Comparison of ENCODE assay signal across 8 mouse cellular contexts in genomic region chr5:36484171-36484990, GRCm38 (mm10). TPM values are rescaled to one million over a fixed set of nuclear protein-coding genes. Genes with fewer than 3 reads are reported as not detected.
DNase-seq lines count a peak whose midpoint lies in the region; ATAC-seq and TF ChIP-seq lines count a peak whose summit lies in the region.

Gene Tada2b (minus strand): TSS chr5:36484285.
Gene Ccdc96 (plus strand): TSS chr5:36484588.

- H3K27ac ChIP-seq in bone marrow, adult 2 months (ENCODE audit: control insufficient read depth, insufficient read depth, low read depth, low read length, poor library complexity): peak within 1 kb of the TSS; percentile 83
- H3K27ac ChIP-seq in embryonic facial prominence, embryonic 15.5 days (replicated peaks): peak within 1 kb of the TSS; percentile 69; the same call in 1 of the 2 replicates
- H3K27ac ChIP-seq in limb, embryonic 14.5 days (replicated peaks; ENCODE audit: low read depth, low read length): 0 out of 2 replicates have a peak within 1 kb of the TSS, but pooled peaks have one; percentile 39
- peak within 1 kb of the TSS; percentile 91 for H3K27ac ChIP-seq in midbrain, postnatal 0 days (ENCODE audit: low read depth, low read length)

- 6% methylated on average over 97 of the region's 97 CpGs for WGBS in bone marrow, adult 2 months
- WGBS in embryonic facial prominence, embryonic 15.5 days: under 1% methylated on average over 93 of the region's 97 CpGs
- under 1% methylated on average over 66 of the region's 97 CpGs for WGBS in limb, embryonic 14.5 days
- under 1% methylated on average over 68 of the region's 97 CpGs for WGBS in midbrain, postnatal 0 days

- peak within 1 kb of the TSS; percentile 98 for H3K4me2 ChIP-seq in embryonic facial prominence, embryonic 15.5 days (replicated peaks)
- peak within 1 kb of the TSS; percentile 91 for H3K4me2 ChIP-seq in limb, embryonic 14.5 days (replicated peaks; ENCODE audit: low read depth, low read length, severe bottlenecking)
- H3K4me2 ChIP-seq in midbrain, postnatal 0 days (ENCODE audit: low read depth, low read length, poor library complexity, severe bottlenecking): peak within 1 kb of the TSS; percentile 97

- DNase-seq in 416B (ENCODE audit: low read depth): peak; percentile 98
- DNase-seq in heart, adult 8-10 months (ENCODE audit: low spot score): peak; percentile 96
- peak; percentile 99 for DNase-seq in kidney, adult 9 months
- peak; percentile 99 for DNase-seq in limb, embryonic 14.5 days (ENCODE audit: low spot score)
- peak; percentile 99 for DNase-seq in midbrain, postnatal 0 days (ENCODE audit: low spot score)
- peak; percentile 94 to 96 for DNase-seq in spleen, postnatal 14 days (ENCODE audit: low spot score in 2 of 2)

- H3K4me3 ChIP-seq in bone marrow, adult 2 months (replicated peaks; ENCODE audit: control insufficient read depth, low read depth, low read length): peak within 1 kb of the TSS; percentile 83
- H3K4me3 ChIP-seq in embryonic facial prominence, embryonic 15.5 days (replicated peaks): peak within 1 kb of the TSS; percentile 92
- H3K4me3 ChIP-seq in limb, embryonic 14.5 days (replicated peaks; ENCODE audit: low read length): peak within 1 kb of the TSS; percentile 89
- peak within 1 kb of the TSS; percentile 50 for H3K4me3 ChIP-seq in midbrain, postnatal 0 days (ENCODE audit: low read depth, low read length)

- no peaks in the 10 kb centered on the region for H3K36me3 ChIP-seq in embryonic facial prominence, embryonic 15.5 days
- no peaks in the 10 kb centered on the region for H3K36me3 ChIP-seq in limb, embryonic 14.5 days (ENCODE audit: control insufficient read depth, insufficient read depth, low read length)
- 0 out of 2 replicates have a peak, but pooled peaks cover 4% of the 10 kb centered on the region for H3K36me3 ChIP-seq in midbrain, postnatal 0 days (ENCODE audit: insufficient read depth, low read length)

- TF ChIP-seq POLR2A in bone marrow, adult 2 months (IDR thresholded peaks at IDR 0.05; ENCODE audit: borderline replicate concordance, control insufficient read depth, low read depth, low read length): peak; percentile 40; the same call in 1 of the 2 replicates
- no peak for TF ChIP-seq POLR2A in limb, embryonic 14.5 days (IDR thresholded peaks at IDR 0.05; ENCODE audit: borderline replicate concordance, extremely low read depth, insufficient read depth, insufficient read length)

- peaks cover 16% of the 10 kb centered on the region for H3K4me1 ChIP-seq in bone marrow, adult 2 months (ENCODE audit: control insufficient read depth, insufficient read depth, low read length)
- H3K4me1 ChIP-seq in embryonic facial prominence, embryonic 15.5 days: peaks cover 31% of the 10 kb centered on the region
- H3K4me1 ChIP-seq in limb, embryonic 14.5 days (ENCODE audit: control insufficient read depth, insufficient read depth, low read length): peaks cover 15% of the 10 kb centered on the region
- peaks cover 11% of the 10 kb centered on the region; the same call in 1 of the 2 replicates for H3K4me1 ChIP-seq in midbrain, postnatal 0 days (ENCODE audit: insufficient read depth, low read length)

- TF ChIP-seq CTCF in bone marrow, adult 2 months (IDR thresholded peaks at IDR 0.05; ENCODE audit: control insufficient read depth, insufficient read depth, low read length): peak; percentile 42; the same call in 1 of the 2 replicates
- peak; percentile 69 for TF ChIP-seq CTCF in midbrain, postnatal 0 days (IDR thresholded peaks at IDR 0.05)

- H3K9ac ChIP-seq in embryonic facial prominence, embryonic 15.5 days: peak within 1 kb of the TSS; percentile 82
- peak within 1 kb of the TSS; percentile 77 for H3K9ac ChIP-seq in limb, embryonic 14.5 days (ENCODE audit: low read depth, low read length, severe bottlenecking)
- H3K9ac ChIP-seq in midbrain, postnatal 0 days (replicated peaks; ENCODE audit: low read length, poor library complexity, severe bottlenecking): peak within 1 kb of the TSS; percentile 61

- ATAC-seq in embryonic facial prominence, embryonic 15.5 days (ENCODE audit: insufficient number of reproducible peaks, low FRiP score, low TSS enrichment, low read depth): peak; percentile 99
- peak; percentile 99 for ATAC-seq in limb, embryonic 14.5 days (ENCODE audit: low FRiP score, low read depth)
- peak; percentile 99 for ATAC-seq in midbrain, postnatal 0 days (ENCODE audit: low FRiP score)

- peaks cover 15% of the 10 kb centered on the region for H3K27me3 ChIP-seq in embryonic facial prominence, embryonic 15.5 days
- H3K27me3 ChIP-seq in limb, embryonic 14.5 days (ENCODE audit: control insufficient read depth, insufficient read depth, low read length): peaks cover 16% of the 10 kb centered on the region
- H3K27me3 ChIP-seq in midbrain, postnatal 0 days (ENCODE audit: insufficient read depth, low read length): no peaks in the 10 kb centered on the region

- H3K9me3 ChIP-seq in embryonic facial prominence, embryonic 15.5 days (replicated peaks): no peaks in the 10 kb centered on the region
- no peaks in the 10 kb centered on the region for H3K9me3 ChIP-seq in limb, embryonic 14.5 days (ENCODE audit: control insufficient read depth, low read length)
- H3K9me3 ChIP-seq in midbrain, postnatal 0 days (ENCODE audit: low read length): no peaks in the 10 kb centered on the region

RNA-seq across cellular contexts. Expression of gene Tada2b, which starts in this region (rescaled TPM):
- polyA plus RNA-seq in bone marrow, adult 2 months (2011; ENCODE audit: insufficient read depth, insufficient read length, low replicate concordance, missing spikeins): 6.4 and 7.9 TPM in 2 replicates
- polyA plus RNA-seq in embryonic facial prominence, embryonic 15.5 days (2015; fragmentation: Nextera tagmentation; extraction: Ambion mirVana): 1.8 and 2.3 TPM in 2 replicates
- 10 to 100 TPM; 13.8 to 17.5 (median 15.3) TPM for total RNA-seq in heart, adult 8-10 months (2022)
- polyA plus RNA-seq in limb, embryonic 14.5 days (2012; rRNA removed): 11.0 and 12.1 TPM in 2 replicates
- polyA plus RNA-seq in limb, embryonic 14.5 days (2014; fragmentation: Nextera tagmentation; extraction: Ambion mirVana): 3.7 and 4.6 TPM in 2 replicates
- total RNA-seq in midbrain, postnatal 0 days (2014; rRNA removed): 26.9 and 27.3 TPM in 2 replicates
- 3.1 and 3.5 TPM in 2 replicates for polyA plus RNA-seq in midbrain, postnatal 0 days (2015; fragmentation: Nextera tagmentation; extraction: Ambion mirVana)

RNA-seq across cellular contexts. Expression of gene Ccdc96, which starts in this region (rescaled TPM):
- polyA plus RNA-seq in bone marrow, adult 2 months (2011; ENCODE audit: insufficient read depth, insufficient read length, low replicate concordance, missing spikeins): 0.42 TPM in 1 of 2 replicates, not detected in the other
- polyA plus RNA-seq in embryonic facial prominence, embryonic 15.5 days (2015; fragmentation: Nextera tagmentation; extraction: Ambion mirVana): 2.0 and 3.8 TPM in 2 replicates
- under 1 TPM; 0.25 to 0.49 (median 0.31) TPM for total RNA-seq in heart, adult 8-10 months (2022)
- polyA plus RNA-seq in limb, embryonic 14.5 days (2012; rRNA removed): 0.09 and 0.11 TPM in 2 replicates
- 0.08 and 0.15 TPM in 2 replicates for polyA plus RNA-seq in limb, embryonic 14.5 days (2014; fragmentation: Nextera tagmentation; extraction: Ambion mirVana)
- total RNA-seq in midbrain, postnatal 0 days (2014; rRNA removed): 2.1 and 3.2 TPM in 2 replicates
- polyA plus RNA-seq in midbrain, postnatal 0 days (2015; fragmentation: Nextera tagmentation; extraction: Ambion mirVana): 1.7 and 2.3 TPM in 2 replicates

Comparison
In these comparisons a context has a peak if more than half of its experiments do, and no peak if none do; other contexts are left out.
1. Peak in every context shown above with its lines: DNase-seq, ATAC-seq, H3K4me3 ChIP-seq and H3K27ac ChIP-seq.
2. H3K27ac ChIP-seq: peak in every context shown above with its lines; median percentile 91 in midbrain, postnatal 0 days; 83 in bone marrow, adult 2 months; 69 in embryonic facial prominence, embryonic 15.5 days; 39 in limb, embryonic 14.5 days.